Mouse (Mus musculus): ENCODE measurements around the gene Gpr183. TPM values are rescaled to one million over a fixed set of nuclear protein-coding genes. Genes with fewer than 3 reads are reported as not detected.

Gpr183 gene
- polyA plus RNA-seq, 2 experiments from 2014 or later: 102 to 104 TPM

DNA sequence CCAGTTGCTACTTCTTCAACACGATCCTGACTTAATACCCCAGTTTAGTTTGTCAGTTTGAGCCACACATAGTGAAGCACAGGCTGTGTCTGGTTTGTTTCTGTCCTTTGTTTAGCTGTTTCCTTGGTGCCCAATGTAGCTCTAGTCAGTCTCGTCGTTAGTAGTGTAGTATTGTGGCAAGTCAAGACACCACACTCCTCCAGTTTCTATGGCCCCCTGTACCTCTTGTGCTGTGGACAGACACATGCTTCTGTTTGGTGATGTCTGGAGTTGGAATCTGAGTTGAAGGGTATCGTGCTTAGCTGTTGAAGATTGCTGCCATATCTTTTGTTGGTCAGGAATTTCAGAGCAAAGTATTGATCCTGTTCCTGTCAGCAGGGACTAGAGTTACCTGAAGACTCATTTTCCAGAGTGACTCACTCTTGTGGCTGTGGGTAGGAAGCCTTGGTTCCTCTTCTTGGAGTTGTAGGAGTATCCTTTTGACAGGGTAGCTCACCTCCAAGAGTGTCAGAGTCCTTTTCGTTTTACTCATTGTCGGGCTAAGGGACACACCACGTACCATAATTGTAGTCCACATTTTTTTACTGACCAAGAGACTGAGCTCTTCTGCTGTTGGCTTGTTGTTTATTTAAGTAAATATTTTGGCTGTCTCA is 34.1 kb downstream of the Gpr183 start:
- ATAC-seq: peak; percentile 38

DNA sequence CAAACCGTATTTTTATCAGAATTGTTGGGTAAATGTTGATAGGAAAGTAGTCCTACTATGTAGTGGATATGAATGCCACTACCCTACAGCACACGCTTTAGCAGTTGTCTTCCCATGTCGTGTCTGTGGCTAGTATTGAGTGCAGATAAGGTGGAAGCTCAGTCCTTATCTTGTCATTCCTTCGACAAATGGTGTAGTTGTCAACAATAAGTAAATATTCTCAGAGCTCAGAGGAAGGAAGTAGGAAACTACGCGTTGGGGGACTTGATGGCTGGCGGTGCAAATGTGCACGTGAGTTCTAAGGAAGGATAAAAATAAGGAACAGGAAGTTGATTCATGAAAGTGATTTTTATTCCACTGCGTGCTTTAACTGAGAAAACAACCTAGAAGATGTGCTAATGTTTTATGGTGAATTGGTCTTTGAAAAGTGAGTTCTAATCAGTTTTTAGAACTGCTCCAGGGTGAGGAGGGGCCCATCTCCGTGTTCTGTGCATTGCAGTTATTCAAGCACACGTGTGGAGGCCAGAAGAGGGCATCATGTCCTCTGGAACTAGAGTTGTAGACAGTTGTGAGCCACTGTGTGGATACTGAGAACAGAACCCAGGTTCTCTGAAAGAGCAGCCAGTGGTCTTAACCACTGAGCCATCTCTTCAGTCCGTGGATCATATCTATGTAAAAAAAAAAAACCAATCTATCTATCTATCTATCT is 35.6 kb downstream of the Gpr183 start:
- ATAC-seq: peak; percentile 67

- peak; percentile 45 for ATAC-seq
These were observed 36.4 kb downstream of the Gpr183 start for GRCm38 (mm10) chr14:121928375-121929137.

DNA sequence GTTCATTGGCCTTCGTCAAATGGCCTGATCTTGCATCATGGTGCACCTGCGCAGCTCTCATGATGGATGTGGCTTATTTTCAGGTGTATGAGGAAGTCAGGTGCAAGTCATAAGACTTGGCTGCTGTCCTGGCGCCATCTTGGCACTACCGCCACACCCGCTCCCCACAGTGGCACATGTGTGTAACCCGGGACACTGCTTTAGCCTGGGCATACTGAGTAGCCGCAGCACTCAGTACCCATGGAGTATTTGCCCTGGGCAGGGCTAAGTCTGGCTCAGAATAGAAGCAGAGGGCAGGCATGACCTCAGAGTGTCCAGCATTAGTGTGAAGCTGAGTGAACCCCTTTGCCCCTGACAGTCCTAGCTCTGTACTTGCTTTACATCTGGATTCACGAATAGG is 37.5 kb downstream of the Gpr183 start:
- no peak for ATAC-seq

DNA sequence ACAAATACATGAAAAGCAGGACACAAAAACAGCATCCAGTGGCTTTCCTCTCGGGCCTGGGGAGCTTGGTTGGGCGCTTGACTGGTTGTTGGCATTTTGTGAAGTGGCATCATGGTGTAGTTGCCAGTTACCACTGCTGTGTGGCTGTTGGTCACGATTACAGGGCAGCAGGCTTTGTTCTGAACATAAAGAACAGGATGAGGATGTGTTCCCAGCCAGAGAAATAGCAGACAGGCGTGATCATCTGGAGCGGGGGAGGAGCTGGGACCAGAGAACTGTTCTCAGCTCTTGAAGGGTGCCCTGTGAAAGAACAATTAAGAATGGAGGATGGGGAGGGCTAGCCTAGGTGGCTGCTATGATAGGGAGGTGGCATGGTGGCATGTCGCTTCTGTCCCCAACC is 38.1 kb downstream of the Gpr183 start:
- no peak for ATAC-seq

DNA sequence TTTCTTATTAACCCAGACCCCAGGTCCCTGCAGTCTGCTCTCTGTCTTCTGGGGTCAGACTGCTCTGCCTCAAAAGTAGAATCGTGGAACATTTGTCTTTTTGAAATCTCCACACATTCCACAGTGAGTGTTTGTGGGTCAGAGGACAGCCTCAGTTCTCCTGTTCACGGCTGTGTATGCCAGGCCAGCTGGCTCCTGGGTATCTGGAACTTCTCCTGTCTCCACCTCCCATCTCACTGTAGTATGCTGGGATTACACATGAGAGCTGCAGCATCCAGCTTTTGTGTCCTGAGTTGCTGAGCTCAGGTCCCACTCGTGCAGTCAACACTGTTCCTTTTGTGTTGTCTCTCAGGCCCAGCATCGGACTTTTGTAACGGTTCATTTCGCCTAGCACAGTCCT is 40.1 kb downstream of the Gpr183 start:
- ATAC-seq: no peak

GRCm38 (mm10) chr14:121922731-121923130 is 42.3 kb downstream of the Gpr183 start:
- ATAC-seq: no peak

DNA sequence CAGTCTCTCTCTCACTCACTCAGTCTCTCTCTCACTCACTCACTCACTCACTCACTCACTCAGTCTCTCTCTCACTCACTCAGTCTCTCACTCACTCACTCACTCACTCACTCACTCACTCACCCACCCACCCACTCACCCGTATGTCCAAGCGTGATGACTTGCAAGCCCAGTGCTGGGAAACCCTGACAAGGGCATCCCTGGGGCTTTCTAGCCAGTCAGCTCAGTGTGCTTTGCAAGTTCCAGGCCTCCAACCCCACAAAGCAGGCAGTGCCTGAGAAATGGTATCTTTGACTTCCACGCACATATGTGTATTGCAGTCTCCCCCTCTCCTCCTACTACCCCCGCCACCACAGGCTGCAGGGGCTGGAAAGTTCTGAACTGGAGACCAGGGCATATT is 43.0 kb downstream of the Gpr183 start:
- no peak for ATAC-seq

GRCm38 (mm10) chr14:121920511-121921124 is 44.4 kb downstream of the Gpr183 start:
- ATAC-seq: no peak

DNA sequence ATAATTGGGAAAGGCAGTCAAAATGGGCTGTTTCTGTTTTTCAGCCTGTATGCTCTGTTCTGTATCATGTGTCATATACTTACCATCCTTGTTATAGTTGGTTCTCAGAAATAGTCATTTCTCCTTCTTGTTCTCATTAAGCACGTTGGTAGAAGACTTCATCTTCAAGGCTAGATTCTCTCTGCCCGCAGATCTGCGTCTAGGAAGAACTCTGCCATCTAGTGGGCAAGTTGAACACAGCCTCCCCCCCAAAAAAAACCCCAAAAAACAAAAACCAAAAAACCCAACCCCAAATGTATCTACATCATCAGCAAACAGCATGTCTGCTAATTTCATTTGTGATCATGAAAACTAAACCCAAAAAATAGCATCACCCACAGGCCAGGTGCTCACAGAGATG is 45.2 kb downstream of the Gpr183 start:
- ATAC-seq: peak; percentile 16

GRCm38 (mm10) chr14:121918266-121918665 is 46.7 kb downstream of the Gpr183 start:
- no peak for ATAC-seq

DNA sequence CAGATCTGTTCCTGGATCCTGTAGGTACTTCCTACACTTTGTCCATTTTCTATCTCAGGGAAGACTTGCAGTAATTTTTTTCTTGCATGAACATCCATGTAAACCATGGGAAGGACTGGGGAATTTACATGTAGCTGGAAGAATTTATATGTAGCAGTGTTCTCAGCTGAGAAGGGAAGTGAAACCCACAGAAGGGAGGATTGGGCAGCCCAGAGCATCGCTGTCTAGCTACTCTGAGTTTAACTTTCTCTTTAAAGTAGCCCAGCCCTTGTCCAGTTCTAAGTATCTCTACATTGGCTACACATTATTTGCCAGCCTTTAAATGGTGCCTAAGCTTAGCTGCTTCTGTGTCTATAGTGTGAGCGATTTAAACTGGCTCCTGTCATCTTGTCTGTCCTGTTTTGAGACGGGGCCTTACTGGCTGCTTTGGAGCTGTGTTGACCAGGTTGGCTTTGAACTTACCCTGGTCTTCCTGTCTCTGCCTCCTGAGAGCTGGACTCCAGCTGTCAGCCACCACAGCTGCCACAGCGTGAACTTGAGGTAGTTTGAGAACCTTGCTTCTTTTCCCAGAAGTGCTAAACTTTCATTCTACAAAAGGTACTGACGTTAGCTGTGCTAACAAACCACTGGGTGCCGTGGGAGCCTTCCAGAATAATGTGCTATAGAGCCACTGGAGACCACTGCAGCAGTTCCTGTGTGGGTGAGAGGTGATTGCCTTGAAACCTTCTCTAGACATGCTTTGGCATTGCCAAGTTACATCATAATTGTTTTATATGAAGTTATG is 48.5 kb downstream of the Gpr183 start:
- ATAC-seq: peak; percentile 13

DNA sequence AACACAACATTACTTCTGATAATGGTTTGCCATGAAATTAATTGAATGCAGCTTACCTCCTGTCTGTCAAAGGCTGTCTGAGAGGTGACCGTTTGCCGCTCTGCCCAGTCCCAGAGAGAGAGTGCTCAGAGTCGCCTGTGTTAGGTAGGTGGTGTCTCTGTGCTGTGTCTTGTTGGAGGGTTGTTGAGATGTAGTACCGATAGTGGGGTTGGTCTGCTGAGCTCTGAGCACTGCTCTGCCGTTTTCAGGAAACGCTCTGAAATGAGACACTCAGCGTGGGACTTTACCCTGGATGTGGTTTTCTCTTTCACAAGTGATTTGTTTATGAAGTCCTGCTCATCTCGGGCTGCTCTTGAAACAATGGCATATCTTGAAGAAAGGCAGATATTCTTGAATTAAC is 49.4 kb downstream of the Gpr183 start, which contains the start of gene Gpr18:
Gpr18 (minus strand) TSS at position 161 of the 400 bp plus-strand sequence.
- ATAC-seq: peak; percentile 84

DNA sequence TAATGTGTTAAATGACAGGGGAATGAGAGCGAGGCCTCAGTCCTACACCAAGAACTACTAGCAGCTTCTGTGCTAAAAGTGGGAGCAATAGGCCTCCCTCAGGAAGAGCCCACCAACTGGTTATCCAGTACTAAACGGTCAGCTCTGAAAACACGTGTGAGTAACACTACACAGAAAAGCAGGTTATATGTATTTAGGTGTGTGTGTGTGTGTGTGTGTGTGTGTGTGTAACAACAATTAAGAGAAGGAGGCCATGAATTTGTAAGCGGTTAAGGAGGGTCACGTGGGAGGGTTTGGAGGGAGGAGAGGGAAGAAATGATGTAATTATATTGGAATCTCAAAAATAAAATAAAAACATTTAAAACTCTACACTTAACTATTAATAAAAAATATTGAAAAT is 49.9 kb downstream of the Gpr183 start:
- peak; percentile 12 for ATAC-seq

GRCm38 (mm10) chr14:121912501-121912900 is 52.5 kb downstream of the Gpr183 start:
- ATAC-seq: no peak

GRCm38 (mm10) chr14:121909868-121910267 is 55.1 kb downstream of the Gpr183 start:
- no peak for ATAC-seq

GRCm38 (mm10) chr14:121906992-121907681 is 57.9 kb downstream of the Gpr183 start:
- ATAC-seq: peak; percentile 10

DNA sequence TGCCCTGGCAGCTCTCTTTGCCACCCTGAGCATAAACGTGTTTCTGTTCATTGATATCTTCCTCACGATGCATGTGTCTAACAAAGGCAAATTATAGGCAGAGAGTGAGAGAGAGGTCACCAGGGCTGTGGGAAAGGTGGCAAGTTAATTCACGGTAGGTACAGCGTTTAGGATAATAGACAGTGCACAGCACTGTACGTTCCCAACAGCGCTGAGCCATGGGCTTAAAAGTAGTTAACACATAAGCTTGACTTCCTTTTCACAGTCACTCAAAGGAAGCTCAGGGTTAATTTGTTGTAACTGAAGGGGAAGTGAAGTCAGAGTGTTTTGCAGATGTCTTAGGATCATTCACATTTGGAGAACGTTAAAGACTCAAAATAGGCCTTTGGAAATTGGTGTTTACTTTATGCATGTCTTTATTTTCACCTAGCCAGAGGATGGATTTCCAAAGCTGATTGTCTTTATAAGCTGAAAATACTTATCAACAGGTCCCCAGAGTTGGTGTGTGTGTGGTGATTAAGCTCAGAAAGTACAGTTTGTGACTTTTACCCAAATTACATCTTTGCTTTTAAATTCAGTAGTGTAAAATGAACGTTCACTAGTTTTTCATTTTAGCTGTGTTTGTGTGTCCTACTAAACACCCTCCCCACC is 58.5 kb downstream of the Gpr183 start:
- peak; percentile 66 for ATAC-seq

DNA sequence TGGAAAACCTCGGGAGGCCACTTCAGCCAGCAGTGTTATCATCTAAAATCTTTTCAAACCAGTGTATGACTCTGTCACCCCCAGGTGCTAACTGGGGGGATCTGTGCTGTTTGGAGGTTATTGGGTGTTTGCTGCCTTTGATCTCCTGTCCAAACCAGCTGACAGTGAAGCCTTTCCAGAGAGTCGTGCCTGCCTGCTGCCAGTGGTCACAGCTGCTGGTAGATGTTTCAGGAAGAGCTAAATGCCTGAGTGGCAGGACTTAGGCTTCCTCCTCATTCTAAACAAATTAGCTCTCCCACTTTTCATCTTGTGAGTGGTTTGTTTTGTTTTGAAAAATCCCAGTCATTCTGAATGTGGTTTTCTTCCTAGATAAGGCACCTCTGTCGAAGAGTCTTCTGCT is 60.2 kb downstream of the Gpr183 start:
- ATAC-seq: no peak

DNA sequence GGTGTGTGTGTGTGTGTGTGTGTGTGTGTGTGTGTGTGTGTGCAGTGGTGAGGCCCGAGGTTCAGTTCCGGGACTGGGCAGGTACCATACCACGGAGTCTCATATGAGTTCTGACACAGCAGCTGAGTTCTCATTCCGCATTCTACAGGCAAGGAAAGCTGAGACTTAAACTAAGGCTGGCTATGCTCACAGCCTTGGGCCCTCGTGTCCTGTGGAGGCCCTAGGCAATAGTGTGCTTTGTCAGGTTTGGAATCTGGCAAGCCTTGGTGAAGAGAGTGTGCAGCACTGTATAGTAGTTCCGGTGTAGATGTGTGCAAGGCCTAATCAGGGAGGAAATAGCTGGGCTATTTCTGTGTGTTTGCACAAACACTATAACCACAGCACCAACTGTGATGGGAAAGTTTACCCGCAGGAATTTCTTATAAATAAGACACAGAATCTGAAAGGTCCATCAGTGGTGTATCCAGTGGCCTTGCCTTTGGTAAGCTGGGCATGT is 61.6 kb downstream of the Gpr183 start:
- ATAC-seq: peak; percentile 16
